Mouse (Mus musculus) heart, postnatal 0 days (tissue): ENCODE measurements around the gene Hdac4.

Source experiments
- CTCF ChIP-seq: IDR thresholded peaks from 2 replicates; pipeline ENCODE4 v1.5.1; 2016; ENCODE audit warnings: antibody characterized with exemption, control low read depth, low read depth
- EP300 ChIP-seq: IDR thresholded peaks from 2 replicates; pipeline ENCODE4 v1.6.1; 2016; ENCODE audit warnings: antibody characterized with exemption, low read depth

DNA sequence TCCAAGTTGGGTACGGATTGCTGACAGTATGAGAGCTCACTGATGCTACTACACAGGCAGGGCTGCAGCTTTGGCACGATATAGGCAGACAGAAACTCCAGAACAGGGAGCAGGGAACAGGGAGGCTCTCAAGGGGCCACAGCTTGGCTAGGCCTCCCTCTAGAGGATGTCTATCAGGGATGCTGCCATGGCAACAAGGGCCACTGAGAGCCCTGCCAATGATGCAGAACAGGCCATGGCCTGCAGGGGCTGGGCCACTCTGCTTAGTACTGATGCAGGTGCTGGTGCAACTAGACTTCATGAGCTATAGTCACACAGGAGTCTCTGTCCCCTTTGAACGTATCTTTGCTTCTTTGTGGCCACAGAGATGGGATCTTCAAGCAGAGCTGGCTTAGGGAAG lies 217.1 kb downstream of the Hdac4 start:
- peak; percentile 21; the same call in 1 of the 2 replicates for TF ChIP-seq CTCF
- no peak for TF ChIP-seq EP300
